Mouse (Mus musculus) cerebellum, adult 11 months (tissue): ENCODE measurements around the gene Oxa1l.

Source experiments
- DNase-seq: peaks from one replicate; pipeline ENCODE4 v3.0.0; 2022

The Oxa1l gene

DNA sequence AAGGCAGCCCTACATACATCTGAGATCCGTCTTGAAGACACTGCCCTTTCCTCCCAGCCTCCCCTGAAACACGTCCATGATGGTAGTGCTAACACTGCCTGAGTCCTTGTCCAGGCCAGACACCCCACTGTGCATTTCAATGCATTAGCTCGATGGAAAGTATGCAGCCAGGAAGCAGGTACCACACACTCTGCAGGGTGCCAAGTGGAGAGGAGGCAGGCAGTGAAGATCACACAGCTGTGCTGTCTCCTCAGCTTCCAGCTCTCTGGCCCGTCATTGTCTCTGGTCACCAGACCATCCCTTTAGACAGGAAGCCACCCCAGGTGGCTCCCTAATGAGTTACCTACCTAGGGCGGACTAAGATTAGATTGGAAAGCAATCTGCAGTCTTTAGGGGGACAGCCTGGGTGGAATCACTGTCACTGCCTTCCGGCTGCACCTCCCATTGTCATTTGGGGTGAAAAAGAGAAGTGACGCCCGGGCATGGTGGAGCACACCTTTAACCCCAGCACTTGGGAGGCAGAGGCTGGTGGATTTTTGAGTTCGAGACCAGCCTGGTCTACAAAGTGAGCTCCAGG, 51.5 kb downstream of the Oxa1l start:
- DNase-seq: no peak

GRCm38 (mm10) chr14:54412629-54413170, 52.1 kb downstream of the Oxa1l start:
- DNase-seq: no peak

DNA sequence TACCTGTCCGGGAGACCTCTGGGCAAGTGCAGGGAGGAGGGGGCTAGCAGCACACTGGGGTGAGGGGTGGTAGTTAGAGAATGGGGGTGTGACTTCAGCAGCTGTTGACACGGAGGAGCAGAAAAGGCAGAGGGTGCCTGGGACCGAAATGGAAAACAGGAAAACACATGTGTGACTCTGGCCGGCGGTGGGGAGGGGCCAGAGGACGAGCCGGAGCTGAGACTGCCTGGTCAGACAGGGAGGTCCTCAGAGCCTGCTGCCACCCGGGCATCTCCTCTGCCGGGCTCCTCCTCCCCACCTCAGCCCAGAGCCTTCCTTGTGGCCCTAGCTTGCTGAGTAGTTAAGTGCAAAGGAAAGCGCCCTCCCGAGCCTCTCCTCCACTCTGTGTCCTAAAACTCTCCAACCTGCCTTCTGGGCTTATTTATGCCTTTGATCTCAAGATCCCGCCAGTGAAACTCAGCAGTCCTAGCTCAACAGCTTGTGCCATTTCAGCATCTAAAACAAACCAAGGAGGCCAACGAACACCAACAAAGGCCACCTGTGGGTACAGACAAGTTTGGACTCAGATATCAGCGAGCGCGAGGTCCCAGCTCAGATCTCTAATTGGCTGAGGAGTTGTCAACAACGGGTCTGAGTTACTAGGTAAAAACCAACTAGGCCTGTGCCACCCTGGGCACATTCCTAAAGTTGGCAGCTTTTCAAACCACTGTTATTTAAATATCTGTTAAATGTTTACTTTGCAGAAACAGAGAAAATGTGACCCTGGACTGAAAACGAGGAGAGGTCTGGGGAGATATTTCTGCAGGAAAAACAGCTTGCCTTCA, 53.5 kb downstream of the Oxa1l start:
- no peak for DNase-seq

DNA sequence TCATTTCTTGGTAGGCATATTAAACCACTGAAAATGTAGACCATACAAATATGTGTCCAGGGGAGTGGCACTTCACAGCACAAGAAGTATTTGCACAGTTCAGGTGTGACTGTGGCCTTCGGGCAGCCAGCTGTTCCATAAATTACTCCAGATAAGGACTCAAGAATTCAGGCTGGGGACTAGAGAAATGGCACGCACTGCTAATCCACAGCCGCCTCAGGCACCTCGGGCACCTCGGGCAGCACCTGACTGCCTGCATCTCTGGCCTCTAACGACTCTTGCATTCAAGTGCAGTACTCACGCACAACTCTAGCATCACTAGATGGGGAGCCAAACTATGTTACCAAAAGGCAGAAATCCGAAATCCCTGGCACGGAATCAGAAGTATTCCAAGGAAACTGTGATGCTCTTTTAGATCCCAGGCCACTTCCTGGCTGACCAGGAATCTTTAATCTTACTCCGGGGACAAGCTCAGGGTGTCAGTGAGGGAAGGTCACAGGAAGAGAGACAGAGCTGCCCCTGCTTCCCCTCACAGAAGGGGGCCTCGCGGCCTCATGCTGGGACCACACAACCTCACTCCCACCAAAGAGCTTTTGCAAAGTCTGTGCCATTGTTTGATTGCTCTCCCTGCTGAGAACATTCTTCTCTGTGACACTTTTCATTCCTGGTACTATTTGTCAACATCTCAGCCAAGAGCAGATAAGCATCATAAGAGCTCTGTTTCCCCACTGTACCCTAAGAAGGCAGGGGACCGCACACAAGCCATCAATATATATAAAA, 54.8 kb downstream of the Oxa1l start:
- no peak for DNase-seq

GRCm38 (mm10) chr14:54416229-54416775, 55.7 kb downstream of the Oxa1l start:
- no peak for DNase-seq

GRCm38 (mm10) chr14:54416830-54417229, 56.2 kb downstream of the Oxa1l start:
- DNase-seq: no peak

- DNase-seq: no peak
These were observed 57.0 kb downstream of the Oxa1l start, which contains the start of gene Slc7a7 for GRCm38 (mm10) chr14:54417623-54418081. Gene Slc7a7 (minus strand): TSS chr14:54417780.
